ENCODE assay signal across 9 mouse cellular contexts in the genomic region with DNA sequence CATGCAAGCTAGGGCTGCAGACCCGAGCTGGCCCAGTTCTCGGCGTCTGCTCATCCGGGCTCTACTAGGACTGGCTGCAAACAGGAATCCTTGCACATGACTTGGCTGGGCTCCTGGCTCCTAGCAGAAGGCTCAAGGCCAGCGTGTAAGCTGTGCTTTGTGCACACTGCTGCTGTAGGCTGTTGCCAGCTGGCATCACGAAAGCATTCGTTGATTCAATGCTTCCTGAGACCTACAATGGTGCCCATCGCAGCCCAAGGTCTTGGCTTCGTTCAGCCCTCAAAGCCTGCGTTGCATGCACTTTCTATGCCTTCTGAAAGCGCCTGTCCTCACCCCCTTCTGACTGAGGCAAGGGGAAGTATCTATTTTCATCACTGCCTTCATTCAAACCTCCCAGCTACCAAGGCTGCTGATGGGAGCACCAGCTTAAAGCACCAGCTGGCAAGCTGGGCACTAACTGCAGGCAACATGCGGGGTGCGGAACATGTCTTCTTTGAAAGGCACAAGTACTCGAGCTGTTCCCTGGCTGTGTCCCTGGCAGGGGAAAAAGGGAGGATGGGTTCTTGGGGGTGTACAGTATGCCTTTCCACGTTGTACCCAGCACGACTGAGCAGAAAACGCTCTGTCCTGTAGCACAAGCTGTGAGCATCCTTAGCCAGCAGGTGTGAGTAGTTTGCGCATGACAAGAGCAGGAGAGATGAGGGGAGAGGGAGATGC. TPM values are rescaled to one million over a fixed set of nuclear protein-coding genes. Genes with fewer than 3 reads are reported as not detected.
A peak's percentile ranks its signal among the peaks of the same experiment; 100 is the strongest.
DNase-seq lines count a peak whose midpoint lies in the region; ATAC-seq lines count a peak whose summit lies in the region.
"Had no signal": no experiment of that assay in that cellular context is flagged by ENCODE, and none has a peak within 500 bp of the region (broad histone marks: within the 10 kb centered on the region; RNA-seq: fewer than 3 reads in every experiment).

No protein-coding gene starts in this region.

- peak overlapping the region; percentile 77 for H3K9ac ChIP-seq in forebrain, embryonic 14.5 days (ENCODE audit: low read length)
- H3K9ac ChIP-seq in liver, embryonic 15.5 days = no peak overlapping the region

- DNase-seq in 3T3-L1 (ENCODE audit: low read depth, low spot score) = peak; percentile 64
- DNase-seq in brain, adult 2 months (ENCODE audit: low read depth, low spot score) = peak; percentile 98
- DNase-seq in forebrain, embryonic 14.5 days (ENCODE audit: low spot score) = peak; percentile 95
- DNase-seq in heart, postnatal 10 days = peak; percentile 92
- peak; percentile 63 to 76 for DNase-seq in kidney, postnatal 4 days
- DNase-seq in ovary, postnatal 10 days (ENCODE audit: low spot score) = peak; percentile 36
- no peak for DNase-seq in spleen, postnatal 4 days (ENCODE audit: low spot score in 2 of 2)

- peak overlapping the region; percentile 74 for H3K4me3 ChIP-seq in forebrain, embryonic 14.5 days (ENCODE audit: low read depth, low read length)
- peak overlapping the region; percentile 68 for H3K4me3 ChIP-seq in liver, embryonic 15.5 days (replicated peaks)

- WGBS in forebrain, embryonic 14.5 days = 38% methylated on average over 18 of the region's 18 CpGs
- 52% methylated on average over 18 of the region's 18 CpGs for WGBS in liver, embryonic 15.5 days (ENCODE audit: insufficient replicate concordance)

- intact Hi-C loops in heart, postnatal 10 days (cut with DNase I) = loop anchor here (2.0 kb wide), 1 partner anchor 32 kb away; no protein-coding TSS in a partner anchor

- ATAC-seq in forebrain, embryonic 14.5 days = peak; percentile 93
- ATAC-seq in liver, embryonic 15.5 days (ENCODE audit: insufficient read depth) = no peak

- peak overlapping the region; percentile 90 for H3K27ac ChIP-seq in forebrain, embryonic 14.5 days (ENCODE audit: low read depth, low read length)
- H3K27ac ChIP-seq in liver, embryonic 15.5 days (replicated peaks) = no peak overlapping the region

- H3K27me3 ChIP-seq in forebrain, embryonic 14.5 days (replicated peaks; ENCODE audit: control insufficient read depth, insufficient read depth, low read length) = no peaks in the 10 kb centered on the region
- no peaks in the 10 kb centered on the region for H3K27me3 ChIP-seq in liver, embryonic 15.5 days
- H3K27me3 ChIP-seq: Patski had no signal

- peak overlapping the region; percentile 95 for H3K4me2 ChIP-seq in forebrain, embryonic 14.5 days (ENCODE audit: low read length)
- peak overlapping the region; percentile 92 for H3K4me2 ChIP-seq in liver, embryonic 15.5 days

- no peaks in the 10 kb centered on the region for H3K9me3 ChIP-seq in forebrain, embryonic 14.5 days (replicated peaks; ENCODE audit: control insufficient read depth, low read length)
- H3K9me3 ChIP-seq in liver, embryonic 15.5 days (replicated peaks) = no peaks in the 10 kb centered on the region

- peaks cover 40% of the 10 kb centered on the region for H3K36me3 ChIP-seq in forebrain, embryonic 14.5 days (ENCODE audit: control insufficient read depth, insufficient read depth, low read length)
- peaks cover 20% of the 10 kb centered on the region for H3K36me3 ChIP-seq in liver, embryonic 15.5 days (replicated peaks)

- peaks cover 17% of the 10 kb centered on the region for H3K4me1 ChIP-seq in forebrain, embryonic 14.5 days (ENCODE audit: control insufficient read depth, insufficient read depth, low read length)
- H3K4me1 ChIP-seq in liver, embryonic 15.5 days (replicated peaks) = peaks cover 48% of the 10 kb centered on the region

RNA-seq across cellular contexts. Expression of a gene that starts 0.8 kb away (rescaled TPM):
- 54.7 and 56.4 TPM in 2 replicates for polyA plus RNA-seq in forebrain, embryonic 14.5 days (2014; fragmentation: Nextera tagmentation; extraction: Ambion mirVana)
- total RNA-seq in heart, postnatal 10 days (2021) = 10 to 100 TPM; 18.5 to 19.8 TPM
- polyA plus RNA-seq in liver, embryonic 15.5 days (2015; fragmentation: Nextera tagmentation; extraction: Ambion mirVana) = 39.1 and 47.7 TPM in 2 replicates

RNA-seq across cellular contexts. Expression of a gene that starts 37.8 kb away (rescaled TPM):
- 95.5 and 101 TPM in 2 replicates for polyA plus RNA-seq in forebrain, embryonic 14.5 days (2014; fragmentation: Nextera tagmentation; extraction: Ambion mirVana)
- total RNA-seq in heart, postnatal 10 days (2021) = 10 to 100 TPM; 26.0 to 26.5 TPM
- 16.6 and 17.1 TPM in 2 replicates for polyA plus RNA-seq in liver, embryonic 15.5 days (2015; fragmentation: Nextera tagmentation; extraction: Ambion mirVana)

RNA-seq across cellular contexts. Expression of a gene that starts 53.8 kb away (rescaled TPM):
- polyA plus RNA-seq in forebrain, embryonic 14.5 days (2014; fragmentation: Nextera tagmentation; extraction: Ambion mirVana) = 4.8 and 4.9 TPM in 2 replicates
- total RNA-seq in heart, postnatal 10 days (2021) = under 1 TPM; 0.26 to 0.27 TPM
- polyA plus RNA-seq in liver, embryonic 15.5 days (2015; fragmentation: Nextera tagmentation; extraction: Ambion mirVana) = not detected in 2 replicates
- polyA plus RNA-seq: Patski had no signal

Comparison
In these comparisons a context has a peak if more than half of its experiments do, and no peak if none do; other contexts are left out.
1. DNase-seq: peak in 3T3-L1 (single experiment), brain, adult 2 months (single experiment), forebrain, embryonic 14.5 days (single experiment), heart, postnatal 10 days (2 of 2), kidney, postnatal 4 days (2 of 2) and ovary, postnatal 10 days (single experiment); none in spleen, postnatal 4 days (0 of 2).